Mouse (Mus musculus) embryo, embryonic 10 days (tissue): ENCODE results near the gene Guca2b.
"Not testable (repeated sequence)": the region's sequence is repeated elsewhere in the genome, so short reads cannot be mapped to it uniquely, and the experiment has no call there.

ENCODE experiments used
- DNase-seq: peaks from one replicate; pipeline ENCODE4 v3.0.0-alpha.2; 2015; ENCODE audit warnings: low spot score

The Guca2b gene

DNA sequence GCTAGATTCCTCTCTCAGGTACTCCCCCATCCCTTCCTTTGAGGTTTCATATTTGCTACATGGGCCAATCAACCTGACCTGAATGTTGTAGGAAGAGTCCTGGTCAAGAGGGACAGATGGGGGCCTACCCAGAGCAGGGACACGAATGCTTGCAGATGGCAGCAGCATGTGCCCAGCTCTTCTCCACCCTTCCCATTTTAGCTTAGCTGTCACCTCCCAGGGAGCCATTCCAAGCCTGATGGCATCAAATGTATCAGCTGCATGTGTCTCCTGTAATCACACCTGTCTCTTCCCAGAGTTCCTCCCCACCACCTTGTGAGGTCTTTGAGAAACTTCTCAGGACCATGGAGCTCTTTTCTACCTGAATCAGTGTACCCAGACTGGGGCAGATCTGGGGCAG, 1.7 kb downstream of the Guca2b start:
- no peak for DNase-seq

DNA sequence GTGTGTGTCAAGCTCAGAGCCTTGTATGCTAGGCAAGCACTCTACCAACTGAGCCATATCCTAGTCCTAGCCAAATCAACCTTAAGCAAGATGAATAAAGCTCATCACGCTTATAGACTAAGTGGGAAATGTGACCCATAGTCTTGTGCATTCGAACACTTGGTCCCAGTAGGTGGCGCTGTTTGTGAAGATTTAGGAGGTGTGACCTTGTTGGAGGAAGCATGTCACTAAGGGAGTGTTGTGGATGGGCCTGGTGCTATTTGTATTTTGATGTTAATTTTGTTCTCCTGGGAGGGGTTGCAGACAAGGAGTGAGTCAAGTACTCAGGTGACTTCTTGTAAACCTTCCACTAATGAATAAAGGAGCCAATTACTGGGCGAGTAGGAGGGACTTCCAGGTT, 16.1 kb downstream of the Guca2b start:
- no peak for DNase-seq

DNA sequence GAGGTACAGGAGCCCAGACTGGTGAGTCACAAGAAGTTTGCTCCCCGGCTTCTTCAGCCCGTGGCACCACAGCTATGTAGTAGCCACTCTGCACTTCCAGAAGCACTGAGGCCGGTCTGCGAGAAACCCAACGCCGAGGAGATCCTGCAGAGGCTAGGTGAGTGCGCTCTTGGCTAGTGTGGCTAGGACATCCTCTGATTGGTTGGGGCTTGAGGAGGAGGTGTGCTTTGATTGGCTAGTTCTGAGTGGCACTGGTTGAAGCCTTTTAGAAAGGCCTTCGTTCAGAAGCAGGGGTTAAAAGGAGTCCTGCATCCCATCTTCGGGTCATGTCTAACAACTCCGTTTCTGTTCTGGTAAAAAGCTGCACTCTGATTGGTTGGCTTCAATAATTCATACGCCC, 20.1 kb downstream of the Guca2b start:
- no peak for DNase-seq

DNA sequence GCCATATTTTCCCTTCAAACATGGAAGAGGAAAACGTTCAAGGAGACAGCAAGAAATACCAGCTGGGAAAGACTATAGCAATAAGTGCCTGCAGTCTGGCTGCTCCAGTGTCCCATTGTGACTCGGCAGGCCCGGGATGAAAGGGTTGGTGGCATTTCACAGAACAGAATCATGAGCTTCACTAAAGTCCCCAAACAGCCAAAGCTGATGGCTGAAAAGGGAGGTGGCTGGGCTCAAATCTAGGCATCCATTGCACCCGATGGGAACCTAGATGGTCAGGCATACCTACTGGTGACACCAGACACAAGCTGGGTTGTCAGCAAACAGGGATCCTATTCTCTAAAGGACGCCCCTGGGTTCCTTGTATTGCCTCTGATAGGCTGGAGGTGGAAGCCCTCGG, 20.8 kb downstream of the Guca2b start:
- no peak for DNase-seq

DNA sequence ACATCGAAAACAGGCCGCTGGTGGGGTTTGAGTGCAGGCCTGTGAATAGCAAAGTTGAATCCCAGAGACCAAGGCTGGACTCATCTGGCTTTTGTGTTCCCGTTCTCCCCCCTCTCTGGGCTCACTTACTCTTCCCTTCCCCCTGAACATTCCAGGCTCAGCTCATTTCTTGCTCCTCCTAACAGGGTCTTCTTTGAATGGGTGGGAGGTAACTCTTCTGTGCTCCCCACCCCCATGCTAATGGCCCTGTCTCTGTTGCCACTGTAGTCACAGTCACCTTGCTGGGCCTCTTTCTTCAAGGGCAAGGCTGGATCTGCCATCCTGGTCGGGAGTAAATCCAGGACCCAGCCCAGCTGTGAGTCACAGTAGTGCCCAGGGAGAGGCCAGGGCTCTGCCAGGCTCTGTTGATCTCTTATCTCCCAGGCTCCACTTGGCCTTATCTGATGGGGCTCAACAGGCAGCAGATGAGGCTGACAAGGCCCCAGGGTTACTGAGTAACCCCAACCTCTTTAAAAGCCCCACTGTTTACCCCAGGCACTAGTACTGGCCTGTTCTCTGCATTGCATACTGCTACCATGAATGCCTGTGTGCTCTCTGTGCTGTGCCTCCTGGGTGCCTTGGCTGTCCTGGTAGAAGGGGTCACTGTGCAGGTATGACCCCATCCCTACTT, 21.4 kb downstream of the Guca2b start, which contains the start of gene Guca2a:
TSS of gene Guca2a (plus strand) at position 529 of the 670 bp plus-strand sequence.
- DNase-seq, result no peak

DNA sequence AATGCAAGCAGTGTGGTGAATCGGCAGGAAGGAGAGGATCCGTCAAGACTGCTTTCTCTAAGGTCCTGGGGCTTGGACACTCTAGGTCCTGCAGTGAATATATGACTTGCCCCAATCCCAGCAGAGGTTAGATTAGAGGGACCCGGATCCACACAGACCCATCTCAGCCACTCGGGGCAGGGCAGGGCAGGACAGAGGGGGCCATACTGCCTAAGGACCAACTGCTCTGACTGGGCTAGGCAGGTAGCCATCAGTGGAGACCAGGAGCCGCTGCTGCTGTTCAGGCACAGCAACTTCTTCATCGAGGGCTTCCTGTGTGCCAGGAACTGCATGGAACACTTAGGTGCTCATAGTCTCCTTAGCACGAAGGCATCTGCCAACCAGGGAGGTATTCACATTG, 22.0 kb downstream of the Guca2b start:
- DNase-seq, result no peak

DNA sequence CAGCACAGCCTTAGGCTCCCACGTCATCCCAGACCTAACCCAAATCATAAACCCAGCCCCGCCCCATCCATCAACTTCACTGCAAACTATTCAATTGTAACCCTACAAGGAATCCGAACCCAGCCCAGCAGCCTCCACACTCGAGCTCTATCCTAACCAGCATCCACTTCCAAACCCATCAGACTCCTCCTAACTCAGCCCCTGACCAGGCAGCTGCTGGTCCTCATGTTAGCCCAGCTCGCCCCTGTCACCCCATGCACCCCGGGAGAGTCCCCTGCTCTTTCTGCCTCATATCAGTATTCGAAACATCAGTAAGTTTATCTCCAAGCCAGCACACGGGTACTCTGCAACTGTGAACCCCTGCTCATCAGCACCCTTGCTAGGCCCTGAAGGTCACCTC, 23.1 kb downstream of the Guca2b start:
- no peak for DNase-seq

DNA sequence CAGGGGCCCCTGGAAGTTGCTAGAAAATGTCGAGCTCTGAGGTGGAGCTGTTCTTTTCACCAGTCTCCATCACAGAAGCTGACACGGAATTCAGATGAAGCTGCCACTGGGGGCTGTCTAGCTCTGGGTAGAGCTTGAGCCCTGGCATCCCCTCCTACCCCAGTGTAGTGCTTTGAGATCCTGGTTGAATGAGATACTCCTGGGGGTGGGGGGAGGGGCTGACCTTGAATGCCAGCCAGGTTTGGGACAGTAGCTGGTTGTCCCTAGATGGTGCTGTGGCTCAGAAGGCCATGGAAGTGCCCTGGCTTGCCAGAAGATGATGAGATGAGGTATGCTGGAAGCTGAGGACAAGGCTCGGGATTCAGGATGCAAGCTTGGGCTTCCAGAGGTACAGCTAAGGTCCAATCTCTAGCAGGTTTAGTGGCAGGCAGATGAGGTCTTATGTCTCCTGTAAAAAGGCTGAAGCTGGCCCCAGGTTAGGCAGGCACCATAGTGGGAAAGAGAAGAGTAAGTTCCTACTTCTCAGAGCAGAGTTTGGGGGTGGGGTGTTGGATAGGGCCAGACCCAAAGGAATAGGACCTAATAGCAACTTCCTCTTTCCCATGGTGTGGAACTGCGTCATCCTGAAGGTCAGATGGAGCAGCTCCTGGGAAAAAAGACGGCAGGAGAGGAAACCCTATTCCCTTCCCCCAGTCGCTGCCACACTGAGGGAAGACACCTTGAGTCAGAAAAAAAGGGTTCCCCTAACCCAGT, 23.7 kb downstream of the Guca2b start:
- DNase-seq, result no peak

DNA sequence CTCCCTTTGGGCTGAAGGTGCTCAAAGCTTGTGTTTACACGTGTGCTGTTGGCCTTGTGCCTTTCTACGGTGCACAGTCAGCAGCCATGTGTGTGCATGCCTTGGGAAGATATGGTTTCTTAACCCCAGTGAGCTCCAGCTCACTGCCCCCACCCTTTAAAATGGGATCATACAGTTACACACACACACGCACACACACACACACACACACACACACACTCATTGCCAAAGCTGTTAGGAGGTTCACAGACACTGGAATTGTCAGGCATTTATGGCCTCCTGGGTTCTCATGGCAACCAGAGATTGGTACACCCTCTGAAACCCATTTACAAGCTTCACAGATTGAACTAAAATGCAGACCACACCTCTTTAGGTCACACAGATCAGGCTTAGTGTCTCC, 24.8 kb downstream of the Guca2b start:
- no peak for DNase-seq

DNA sequence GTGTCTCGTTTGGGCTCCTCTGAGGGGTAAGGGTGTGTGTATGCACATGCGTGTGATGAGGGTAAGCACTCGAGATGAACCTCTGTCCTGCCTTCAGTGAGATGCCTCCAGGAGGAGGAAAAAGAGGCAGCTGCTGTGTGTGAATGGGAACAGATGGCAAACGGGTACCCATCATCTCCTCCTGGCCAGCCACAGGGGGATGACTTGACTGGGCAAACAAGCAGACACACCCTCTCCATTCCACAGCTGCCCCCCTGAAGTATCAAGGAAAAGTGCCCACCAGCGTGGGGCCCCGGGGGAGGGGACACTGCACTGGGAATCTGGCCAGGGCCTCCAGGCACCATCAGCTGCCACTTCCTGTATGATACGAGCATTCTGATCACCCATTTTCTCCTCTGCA, 25.4 kb downstream of the Guca2b start:
- DNase-seq, result no peak

DNA sequence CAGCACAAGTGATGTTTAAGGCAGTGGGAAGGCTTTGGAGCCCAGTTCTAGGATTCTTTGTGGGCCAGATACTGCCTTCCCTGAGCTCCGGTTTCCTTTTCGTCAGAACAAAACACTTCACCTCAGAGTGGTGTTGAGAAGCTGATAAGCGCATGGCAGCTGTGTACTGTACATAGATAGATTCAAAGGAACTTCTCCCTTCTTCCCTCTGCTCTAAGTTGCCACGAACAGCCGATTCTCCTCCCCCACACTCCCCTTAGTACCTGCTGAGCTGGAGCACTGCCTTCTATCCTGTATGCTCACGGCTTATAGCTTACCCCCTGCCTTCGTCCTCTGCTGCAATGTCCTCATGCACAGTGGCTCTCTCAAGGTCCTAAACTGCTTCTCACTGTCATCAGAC, 26.0 kb downstream of the Guca2b start:
- DNase-seq, result no peak

DNA sequence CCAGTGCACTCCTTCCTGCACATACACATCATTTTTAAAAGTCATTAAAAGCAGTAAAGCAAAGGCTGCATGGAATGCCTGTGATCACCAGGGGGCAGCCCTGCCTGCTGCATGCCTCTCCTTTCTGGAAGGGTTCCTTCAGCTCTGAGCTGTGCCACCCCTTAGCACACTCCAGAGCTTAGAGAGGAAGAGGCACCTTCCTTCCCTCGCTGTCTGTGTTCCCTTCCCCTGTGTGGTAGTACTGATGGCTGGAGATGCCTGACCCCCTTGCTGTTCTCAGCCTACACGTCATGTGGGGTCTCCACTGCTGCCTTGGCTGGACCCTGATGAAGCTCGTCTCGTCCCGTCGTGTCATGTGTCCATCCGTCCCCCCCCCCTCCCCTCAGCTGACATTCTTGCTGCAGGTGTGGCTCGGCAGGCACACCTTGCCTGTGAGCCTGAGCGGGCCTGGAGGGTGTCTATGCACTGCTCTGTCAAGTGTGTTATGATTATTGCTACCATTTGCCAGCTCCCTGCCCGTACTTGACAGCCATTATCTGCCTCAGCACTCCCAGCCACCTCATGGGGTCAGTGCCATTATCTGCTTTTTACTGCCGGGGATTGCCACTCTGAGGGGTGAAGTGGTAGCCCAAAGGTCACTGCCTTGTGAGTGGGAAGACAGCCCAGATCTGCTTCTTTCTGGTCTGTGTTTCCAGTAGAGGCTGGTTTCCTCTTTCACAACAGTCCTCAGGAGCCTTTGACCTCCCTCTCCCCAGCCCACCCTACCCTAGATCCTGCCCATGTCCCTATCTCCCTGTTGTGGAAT, 27.4 kb downstream of the Guca2b start:
- peak; percentile 60 for DNase-seq

DNA sequence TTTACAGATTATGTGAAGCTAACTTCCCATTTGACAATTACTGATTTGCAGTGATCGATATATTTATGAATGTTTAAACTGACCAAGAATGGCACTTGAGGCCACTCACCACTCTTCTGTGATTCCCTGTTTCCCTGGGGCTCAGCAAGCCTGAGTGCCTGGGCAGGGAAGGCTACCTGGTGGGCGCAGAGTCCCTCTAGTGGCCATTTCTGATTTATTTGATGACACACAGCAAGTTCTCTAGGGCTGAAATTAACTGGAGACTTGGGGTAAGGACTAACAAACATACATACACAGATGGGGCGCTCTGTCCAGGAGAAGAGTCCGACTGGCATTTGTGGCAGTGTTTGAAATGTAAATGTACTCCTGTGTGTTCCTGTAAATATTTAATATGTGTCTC, 30.4 kb downstream of the Guca2b start:
- not testable (repeated sequence) for DNase-seq

DNA sequence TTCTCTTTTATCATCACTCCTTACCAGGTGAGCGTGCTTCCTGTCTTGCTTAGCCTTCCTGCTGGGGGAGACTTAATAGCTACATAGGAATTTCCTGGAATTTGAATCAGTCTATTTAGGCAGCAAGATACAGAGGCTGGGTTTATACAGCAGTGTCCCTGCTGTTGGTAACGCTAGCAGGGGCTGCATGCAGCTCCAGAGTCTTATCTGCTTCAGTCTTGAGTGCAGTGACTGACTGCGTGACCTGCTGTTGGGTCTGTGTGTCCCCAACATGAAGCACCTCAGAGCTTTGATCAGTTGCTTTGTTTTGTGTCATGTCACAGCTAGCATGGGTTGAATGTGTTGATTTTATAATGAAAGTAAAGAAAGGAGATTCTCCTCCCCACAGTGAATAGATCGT, 31.4 kb downstream of the Guca2b start:
- DNase-seq, result no peak

DNA sequence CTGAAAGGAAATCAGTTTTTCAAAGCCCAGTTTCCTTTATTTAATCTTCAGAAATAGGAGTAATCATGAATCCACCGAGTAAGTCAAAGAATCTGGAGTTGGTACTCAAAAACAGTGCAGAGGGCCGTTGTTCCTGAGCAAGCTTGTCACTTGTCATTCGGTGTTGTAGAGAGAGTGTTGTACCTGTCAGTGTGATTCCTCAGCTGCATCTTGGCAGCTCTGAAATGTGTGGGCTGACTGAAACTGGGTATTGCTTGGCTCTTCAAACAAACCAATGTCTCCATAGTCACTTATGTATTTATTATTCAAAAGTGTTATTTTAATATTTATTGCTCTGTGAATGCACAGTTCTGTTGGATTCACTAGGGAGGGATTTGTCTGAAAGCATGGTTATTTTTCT, 31.9 kb downstream of the Guca2b start:
- no peak for DNase-seq

DNA sequence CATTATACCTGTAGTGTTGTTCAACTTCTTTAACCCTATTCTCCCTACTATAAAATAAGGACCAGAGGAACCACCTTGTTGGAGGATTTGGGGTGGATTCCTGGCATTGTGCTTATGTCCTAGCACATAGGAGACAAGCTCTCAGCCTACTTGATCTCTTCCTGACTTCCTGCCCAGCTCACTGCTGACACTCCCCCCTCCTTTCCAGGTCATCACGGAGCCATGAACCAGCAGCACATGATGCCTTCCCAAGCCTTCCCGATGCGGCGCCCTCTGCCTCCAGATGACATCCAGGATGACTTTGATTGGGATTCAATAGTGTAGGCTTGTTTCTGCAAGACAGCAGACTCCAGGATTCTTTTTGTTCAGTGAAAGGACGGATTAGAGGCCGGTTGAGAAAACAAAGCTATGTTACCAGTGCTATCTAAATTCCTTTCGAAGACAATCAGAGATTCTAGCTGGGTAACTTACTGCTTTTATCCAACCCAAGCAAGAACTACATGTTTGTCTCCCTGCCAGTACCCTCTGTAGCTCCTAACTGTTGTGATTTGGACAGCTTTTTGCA, 32.6 kb downstream of the Guca2b start:
- no peak for DNase-seq

DNA sequence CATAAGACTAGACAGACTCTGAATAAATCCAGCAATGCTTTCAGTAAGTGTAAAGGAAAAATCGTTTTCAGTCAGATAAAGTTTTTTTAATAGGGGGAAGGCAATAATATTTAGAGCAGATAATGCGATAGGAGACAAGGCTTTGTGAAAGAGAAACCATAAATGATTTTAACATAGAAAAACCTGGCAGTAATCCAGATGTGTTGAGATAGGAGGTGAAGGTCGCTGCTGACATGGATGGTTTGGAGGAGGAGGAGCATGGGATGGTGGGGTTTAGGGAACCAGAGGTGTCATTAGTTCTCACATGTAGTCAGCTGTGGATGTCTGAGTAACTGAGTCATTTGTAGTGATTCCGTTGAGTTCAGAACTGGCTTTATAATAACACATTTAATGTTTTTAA, 44.0 kb downstream of the Guca2b start:
- DNase-seq, result no peak

DNA sequence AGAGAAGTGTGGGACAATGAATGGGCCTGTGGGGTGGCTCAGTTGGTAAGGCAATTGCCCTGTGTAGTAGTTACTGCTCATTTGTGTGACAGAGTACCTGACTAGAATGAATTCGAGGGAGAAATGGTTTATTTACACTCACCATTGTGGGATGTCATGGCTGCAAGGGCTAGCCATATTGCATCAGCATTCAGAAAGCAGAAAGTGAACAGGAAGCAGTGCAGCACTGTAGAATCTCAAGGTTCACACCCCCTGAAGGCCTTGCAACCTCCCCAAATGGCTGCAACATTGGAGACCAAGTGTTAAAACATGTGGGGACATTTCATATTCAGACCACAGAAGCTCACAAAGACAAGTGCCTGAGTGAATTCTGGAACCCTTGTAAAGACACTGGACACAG, 44.7 kb downstream of the Guca2b start:
- no peak for DNase-seq

DNA sequence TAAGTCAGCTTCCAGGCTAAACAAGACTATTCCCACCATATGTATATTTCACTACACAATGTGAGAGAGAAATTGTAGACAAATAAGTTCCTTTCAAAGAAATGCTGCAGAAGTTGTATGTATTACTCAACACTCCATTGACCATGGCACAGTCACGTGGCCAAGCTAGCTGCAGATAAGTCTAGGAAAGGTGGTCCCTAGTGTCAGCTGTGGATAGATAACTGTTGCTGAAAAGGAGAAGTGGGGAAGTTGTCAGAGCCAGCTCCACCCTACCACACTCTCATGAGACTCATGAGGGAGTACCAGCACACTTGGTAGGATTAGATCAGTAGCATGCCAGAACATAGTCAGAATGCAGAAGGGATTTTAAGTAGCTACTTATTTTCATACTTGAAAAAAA, 49.3 kb downstream of the Guca2b start:
- no peak for DNase-seq
